In the genomic region with DNA sequence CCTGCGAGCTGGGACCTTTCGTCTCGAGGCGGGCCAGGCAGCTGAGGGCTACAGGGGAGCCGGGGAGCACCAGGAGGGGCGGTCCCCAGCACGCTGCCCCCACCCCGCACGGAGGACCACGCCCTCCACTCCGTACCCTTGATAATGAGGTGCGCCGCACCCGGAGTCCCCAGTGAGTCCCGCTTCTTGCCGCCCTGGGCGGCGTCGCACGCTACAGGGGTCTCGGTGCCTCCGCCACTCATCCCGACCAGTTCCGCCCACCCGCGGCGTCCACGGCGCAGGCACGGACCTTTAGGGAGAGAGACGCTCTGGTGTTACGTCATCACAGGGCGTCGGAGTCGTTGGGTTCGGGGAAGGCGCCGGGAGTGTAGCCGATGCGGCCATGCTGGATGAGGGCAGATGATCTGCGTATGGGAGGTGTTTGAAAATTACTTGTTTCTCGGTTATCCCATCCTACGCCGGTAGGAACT, we compare ENCODE assay signal across 8 mouse cellular contexts. TPM values are rescaled to one million over a fixed set of nuclear protein-coding genes. Genes with fewer than 3 reads are reported as not detected.
A peak's percentile ranks its signal among the peaks of the same experiment; 100 is the strongest.
DNase-seq lines count a peak whose midpoint lies in the region; ATAC-seq and TF ChIP-seq lines count a peak whose summit lies in the region.

A gene (minus strand): TSS at position 310 of the 470 bp plus-strand sequence.

- no peak for TF ChIP-seq EP300 in CH12.LX (IDR thresholded peaks at IDR 0.05; ENCODE audit: low read length)
- no peak for TF ChIP-seq EP300 in heart, postnatal 0 days (IDR thresholded peaks at IDR 0.05; ENCODE audit: low read depth)

- in situ Hi-C loops in CH12.LX (cut with MboI; ENCODE audit: low pct_ligation_motif_present, low pct_unique_long_range_greater_than_20kb, low sequenced_read_pairs), result no loop called here

- peak within 1 kb of the TSS; percentile 80 for H3K9ac ChIP-seq in CH12.LX (ENCODE audit: insufficient read depth, low read depth)
- H3K9ac ChIP-seq in forebrain, embryonic 11.5 days (ENCODE audit: low read length), result peak within 1 kb of the TSS; percentile 69
- H3K9ac ChIP-seq in heart, postnatal 0 days (replicated peaks; ENCODE audit: low read depth, low read length), result peak within 1 kb of the TSS; percentile 57
- peak within 1 kb of the TSS; percentile 87 for H3K9ac ChIP-seq in liver, embryonic 16.5 days (ENCODE audit: low read depth, low read length)
- H3K9ac ChIP-seq in neural tube, embryonic 13.5 days, result peak within 1 kb of the TSS; percentile 82

- peak; percentile 81 for TF ChIP-seq POLR2A in CH12.LX (IDR thresholded peaks at IDR 0.05; ENCODE audit: low read depth, low read length)
- peak; percentile 78 for TF ChIP-seq POLR2A in testis, adult 2 months (IDR thresholded peaks at IDR 0.05; ENCODE audit: control insufficient read depth, low read depth, low read length)

- peaks cover 6 to 14% of the 10 kb centered on the region in 2 experiments; a peak in 3 of 4 replicates for H3K4me1 ChIP-seq in CH12.LX (ENCODE audit: control insufficient read depth in 1 of 2, insufficient read depth in 2 of 2)
- peaks cover 1% of the 10 kb centered on the region; the same call in 1 of the 2 replicates for H3K4me1 ChIP-seq in forebrain, embryonic 11.5 days (replicated peaks; ENCODE audit: control insufficient read depth, insufficient read depth, low read length)
- peaks cover 4% of the 10 kb centered on the region; the same call in 1 of the 2 replicates for H3K4me1 ChIP-seq in heart, postnatal 0 days (ENCODE audit: control insufficient read depth, insufficient read depth)
- peaks cover 28% of the 10 kb centered on the region for H3K4me1 ChIP-seq in liver, embryonic 16.5 days (ENCODE audit: control insufficient read depth, low read depth, low read length)
- peaks cover 6% of the 10 kb centered on the region for H3K4me1 ChIP-seq in neural tube, embryonic 13.5 days (replicated peaks)
- H3K4me1 ChIP-seq in testis, adult 2 months (ENCODE audit: control insufficient read depth, insufficient read depth, low read length), result peaks cover 5% of the 10 kb centered on the region

- peak; percentile 96 for ATAC-seq in forebrain, embryonic 11.5 days (replicated peaks; ENCODE audit: low FRiP score)
- ATAC-seq in heart, postnatal 0 days (ENCODE audit: insufficient read depth, low read depth), result peak; percentile 97
- ATAC-seq in liver, embryonic 16.5 days (ENCODE audit: low read depth), result peak; percentile 91
- peak; percentile 97 for ATAC-seq in neural tube, embryonic 13.5 days (ENCODE audit: low read depth)

- TF ChIP-seq CTCF in CH12.LX (conservative IDR thresholded peaks at IDR 0.05 in 1 of 2, IDR thresholded peaks at IDR 0.05 in 1 of 2; ENCODE audit: low read depth in 2 of 2, low read length in 2 of 2), result no peak
- no peak for TF ChIP-seq CTCF in heart, postnatal 0 days (IDR thresholded peaks at IDR 0.05; ENCODE audit: low read depth)
- no peak for TF ChIP-seq CTCF in testis, adult 2 months (IDR thresholded peaks at IDR 0.05; ENCODE audit: control insufficient read depth, insufficient read depth, insufficient replicate concordance, low read depth, low read length)

- H3K4me2 ChIP-seq in CH12.LX (ENCODE audit: insufficient read depth, low read depth, poor library complexity, severe bottlenecking), result peak within 1 kb of the TSS; percentile 92
- H3K4me2 ChIP-seq in forebrain, embryonic 11.5 days (ENCODE audit: low read depth, low read length, severe bottlenecking), result peak within 1 kb of the TSS; percentile 74
- peak within 1 kb of the TSS; percentile 84 for H3K4me2 ChIP-seq in heart, postnatal 0 days (ENCODE audit: low read depth, low read length)
- H3K4me2 ChIP-seq in liver, embryonic 16.5 days (ENCODE audit: low read depth, low read length), result peak within 1 kb of the TSS; percentile 86
- peak within 1 kb of the TSS; percentile 71 for H3K4me2 ChIP-seq in neural tube, embryonic 13.5 days

- H3K36me3 ChIP-seq in CH12.LX (replicated peaks in 1 of 2; ENCODE audit: control insufficient read depth in 1 of 2, insufficient read depth in 1 of 2, low read length in 1 of 2), result peaks cover 0 to 14% of the 10 kb centered on the region in 2 experiments
- no peaks in the 10 kb centered on the region for H3K36me3 ChIP-seq in forebrain, embryonic 11.5 days (ENCODE audit: control insufficient read depth, insufficient read depth, low read length)
- H3K36me3 ChIP-seq in heart, postnatal 0 days (replicated peaks; ENCODE audit: control insufficient read depth, insufficient read depth, low read length), result peaks cover 11% of the 10 kb centered on the region
- H3K36me3 ChIP-seq in liver, embryonic 16.5 days (ENCODE audit: control insufficient read depth, insufficient read depth), result peaks cover 6% of the 10 kb centered on the region; the same call in 1 of the 2 replicates
- peaks cover 5% of the 10 kb centered on the region; the same call in 1 of the 2 replicates for H3K36me3 ChIP-seq in neural tube, embryonic 13.5 days
- no peaks in the 10 kb centered on the region for H3K36me3 ChIP-seq in testis, adult 2 months (ENCODE audit: control insufficient read depth, insufficient read depth, low read length)

- H3K27me3 ChIP-seq in CH12.LX (replicated peaks), result no peaks in the 10 kb centered on the region
- no peaks in the 10 kb centered on the region for H3K27me3 ChIP-seq in forebrain, embryonic 11.5 days (ENCODE audit: control insufficient read depth, insufficient read depth, low read length)
- no peaks in the 10 kb centered on the region for H3K27me3 ChIP-seq in heart, postnatal 0 days (ENCODE audit: control insufficient read depth, insufficient read depth, low read length)
- H3K27me3 ChIP-seq in liver, embryonic 16.5 days (ENCODE audit: control insufficient read depth, insufficient read depth, low read depth, low read length), result no peaks in the 10 kb centered on the region
- H3K27me3 ChIP-seq in neural tube, embryonic 13.5 days, result no peaks in the 10 kb centered on the region
- no peaks in the 10 kb centered on the region for H3K27me3 ChIP-seq in testis, adult 2 months (ENCODE audit: control insufficient read depth, insufficient read depth, low read length)

- no peaks in the 10 kb centered on the region for H3K79me2 ChIP-seq in CH12.LX (replicated peaks; ENCODE audit: control insufficient read depth, extremely low read depth, insufficient read depth, poor library complexity, severe bottlenecking)

- no peaks in the 10 kb centered on the region for H3K9me3 ChIP-seq in CH12.LX (replicated peaks; ENCODE audit: low read length)
- no peaks in the 10 kb centered on the region for H3K9me3 ChIP-seq in forebrain, embryonic 11.5 days (ENCODE audit: control insufficient read depth, low read length)
- H3K9me3 ChIP-seq in heart, postnatal 0 days (replicated peaks; ENCODE audit: control insufficient read depth, low read length), result no peaks in the 10 kb centered on the region
- H3K9me3 ChIP-seq in liver, embryonic 16.5 days (replicated peaks; ENCODE audit: control insufficient read depth, low read length), result no peaks in the 10 kb centered on the region
- H3K9me3 ChIP-seq in neural tube, embryonic 13.5 days, result no peaks in the 10 kb centered on the region

- under 1% methylated on average over 44 of the region's 44 CpGs for WGBS in forebrain, embryonic 11.5 days
- under 1% methylated on average over 42 of the region's 44 CpGs for WGBS in heart, postnatal 0 days
- under 1% methylated on average over 43 of the region's 44 CpGs for WGBS in liver, embryonic 16.5 days (ENCODE audit: insufficient replicate concordance)
- under 1% methylated on average over 43 of the region's 44 CpGs for WGBS in neural tube, embryonic 13.5 days

- TF ChIP-seq RAD21 in CH12.LX (IDR thresholded peaks at IDR 0.05; ENCODE audit: low read depth, low read length), result no peak

- dilution Hi-C loops in CH12.LX (cut with MboI; ENCODE audit: extremely low pct_ligation_motif_present, extremely low pct_unique_long_range_greater_than_20kb, low sequenced_read_pairs), result no loop called here

- peak; percentile 95 for DNase-seq in CH12.LX (ENCODE audit: extremely low read depth)
- peak; percentile 98 for DNase-seq in c-Kit-positive CD71-positive TER-119-negative erythroid progenitor cells, embryonic 14.5 days (ENCODE audit: low read depth)
- peak; percentile 97 for DNase-seq in forebrain, embryonic 11.5 days (ENCODE audit: low spot score)
- peak; percentile 89 for DNase-seq in heart, postnatal 0 days (ENCODE audit: low spot score)
- DNase-seq in kidney, postnatal 4 days, result peak; percentile 98 to 99

- H3K27ac ChIP-seq in CH12.LX (ENCODE audit: insufficient read depth, low read depth), result 0 out of 2 replicates have a peak within 1 kb of the TSS, but pooled peaks have one; percentile 12
- no peak within 1 kb of the TSS for H3K27ac ChIP-seq in forebrain, embryonic 11.5 days (ENCODE audit: low read depth, low read length)
- peak within 1 kb of the TSS; percentile 69 for H3K27ac ChIP-seq in heart, postnatal 0 days (ENCODE audit: low read depth)
- H3K27ac ChIP-seq in liver, embryonic 16.5 days (ENCODE audit: low read length), result peak within 1 kb of the TSS; percentile 97
- H3K27ac ChIP-seq in neural tube, embryonic 13.5 days (replicated peaks), result peak within 1 kb of the TSS; percentile 80
- H3K27ac ChIP-seq in testis, adult 2 months (ENCODE audit: control insufficient read depth, insufficient read depth, low read depth, low read length), result peak within 1 kb of the TSS; percentile 83

- peak within 1 kb of the TSS; percentile 66 to 95 (median 89) for H3K4me3 ChIP-seq in CH12.LX (replicated peaks in 1 of 3; ENCODE audit: low read depth in 2 of 3, low read length in 2 of 3, poor library complexity in 1 of 3)
- H3K4me3 ChIP-seq in forebrain, embryonic 11.5 days (ENCODE audit: low read depth, low read length), result peak within 1 kb of the TSS; percentile 64
- H3K4me3 ChIP-seq in heart, postnatal 0 days (ENCODE audit: low read depth, low read length), result peak within 1 kb of the TSS; percentile 78
- peak within 1 kb of the TSS; percentile 83 for H3K4me3 ChIP-seq in liver, embryonic 16.5 days (ENCODE audit: low read depth, low read length)
- H3K4me3 ChIP-seq in neural tube, embryonic 13.5 days, result peak within 1 kb of the TSS; percentile 77
- H3K4me3 ChIP-seq in testis, adult 2 months (ENCODE audit: control insufficient read depth, low read depth, low read length), result peak within 1 kb of the TSS; percentile 96

TF ChIP-seq in CH12.LX, 34 proteins besides CTCF, POLR2A, EP300 and RAD21 (continues in another document):
- TF ChIP-seq SIN3A (IDR thresholded peaks at IDR 0.05; ENCODE audit: low read length) (no peak), MAX (IDR thresholded peaks at IDR 0.05; ENCODE audit: low read length) (0 out of 2 replicates have a peak, but pooled peaks have one; percentile 2), UBTF (IDR thresholded peaks at IDR 0.05; ENCODE audit: low read depth, low read length) (no peak)

RNA-seq across cellular contexts. Expression of the gene that starts here (rescaled TPM):
- 5.6 and 6.2 TPM in 2 replicates for total RNA-seq in CH12.LX (2012; rRNA removed)
- total RNA-seq in CH12.LX (2014; rRNA removed), result 8.5 and 9.3 TPM in 2 replicates
- polyA plus RNA-seq in CH12.LX (2012; ENCODE audit: insufficient read length, low read depth), result 12.7 and 17.1 TPM in 2 replicates
- polyA plus RNA-seq in forebrain, embryonic 11.5 days (2014; fragmentation: Nextera tagmentation; extraction: Ambion mirVana), result 22.2 and 25.2 TPM in 2 replicates
- 8.5 and 10.4 TPM in 2 replicates for total RNA-seq in heart, postnatal 0 days (2014; rRNA removed; ENCODE audit: low replicate concordance)
- polyA plus RNA-seq in heart, postnatal 0 days (2015; fragmentation: Nextera tagmentation; extraction: Ambion mirVana), result 17.1 and 21.7 TPM in 2 replicates
- polyA plus RNA-seq in liver, embryonic 16.5 days (2015; fragmentation: Nextera tagmentation; extraction: Ambion mirVana), result 10.2 and 11.2 TPM in 2 replicates
- 22.9 and 26.1 TPM in 2 replicates for polyA plus RNA-seq in neural tube, embryonic 13.5 days (2015; fragmentation: Nextera tagmentation; extraction: Ambion mirVana)
- 4.6 and 5.3 TPM in 2 replicates for polyA plus RNA-seq in testis, adult 2 months (2012; rRNA removed)
